Comparison of ENCODE assay signal across 16 mouse cellular contexts in genomic region chr11:119221812-119222510, GRCm38 (mm10). TPM values are rescaled to one million over a fixed set of nuclear protein-coding genes. Genes with fewer than 3 reads are reported as not detected.
DNase-seq lines count a peak whose midpoint lies in the region; ATAC-seq and TF ChIP-seq lines count a peak whose summit lies in the region.
"Had no signal": no experiment of that assay in that cellular context is flagged by ENCODE, and none has a peak within 500 bp of the region (broad histone marks: within the 10 kb centered on the region; RNA-seq: fewer than 3 reads in every experiment).

No protein-coding gene starts in this region.

- 27% methylated on average over 10 of the region's 11 CpGs for WGBS in hindbrain, postnatal 0 days
- WGBS in hindbrain, embryonic 14.5 days, result 31% methylated on average over 10 of the region's 11 CpGs
- 36% methylated on average over 10 of the region's 11 CpGs for WGBS in midbrain, embryonic 12.5 days
- WGBS in midbrain, embryonic 11.5 days, result 31% methylated on average over 10 of the region's 11 CpGs
- WGBS in limb, embryonic 13.5 days, result 39% methylated on average over 10 of the region's 11 CpGs

- H3K4me1 ChIP-seq in hindbrain, postnatal 0 days (ENCODE audit: insufficient read depth, low read length), result peaks cover 55% of the 10 kb centered on the region
- peaks cover 71% of the 10 kb centered on the region for H3K4me1 ChIP-seq in hindbrain, embryonic 14.5 days (replicated peaks; ENCODE audit: control insufficient read depth, insufficient read depth, low read length)
- H3K4me1 ChIP-seq in midbrain, embryonic 12.5 days, result peaks cover 73% of the 10 kb centered on the region
- H3K4me1 ChIP-seq in midbrain, embryonic 11.5 days (ENCODE audit: control insufficient read depth, insufficient read depth, low read length), result peaks cover 32% of the 10 kb centered on the region
- peaks cover 64% of the 10 kb centered on the region for H3K4me1 ChIP-seq in limb, embryonic 13.5 days
- H3K4me1 ChIP-seq: megakaryocyte, embryonic 14.5 days had no signal

- no peak overlapping the region for H3K4me3 ChIP-seq in hindbrain, postnatal 0 days (ENCODE audit: low read length)
- H3K4me3 ChIP-seq in hindbrain, embryonic 14.5 days (replicated peaks; ENCODE audit: low read length), result no peak overlapping the region
- H3K4me3 ChIP-seq in midbrain, embryonic 12.5 days, result no peak overlapping the region
- no peak overlapping the region for H3K4me3 ChIP-seq in midbrain, embryonic 11.5 days (ENCODE audit: low read depth, low read length)
- H3K4me3 ChIP-seq in limb, embryonic 13.5 days, result no peak overlapping the region
- H3K4me3 ChIP-seq: embryonic facial prominence, embryonic 13.5 days; hindbrain, embryonic 13.5 days; megakaryocyte, embryonic 14.5 days had no signal

- H3K9me3 ChIP-seq in hindbrain, postnatal 0 days (ENCODE audit: low read length), result no peaks in the 10 kb centered on the region
- H3K9me3 ChIP-seq in hindbrain, embryonic 14.5 days (ENCODE audit: control insufficient read depth, low read length), result no peaks in the 10 kb centered on the region
- H3K9me3 ChIP-seq in midbrain, embryonic 12.5 days, result no peaks in the 10 kb centered on the region
- no peaks in the 10 kb centered on the region for H3K9me3 ChIP-seq in midbrain, embryonic 11.5 days (ENCODE audit: control insufficient read depth, low read length)
- no peaks in the 10 kb centered on the region for H3K9me3 ChIP-seq in limb, embryonic 13.5 days
- H3K9me3 ChIP-seq: embryonic facial prominence, embryonic 13.5 days; hindbrain, embryonic 13.5 days; megakaryocyte, embryonic 14.5 days had no signal

- intact Hi-C loops in gastrocnemius, postnatal 14 days (cut with DNase I; ENCODE audit: low total_unique reads), result no loop called here

- ATAC-seq in hindbrain, postnatal 0 days, result peak; percentile 31; the same call in 1 of the 2 replicates
- ATAC-seq in hindbrain, embryonic 14.5 days (ENCODE audit: low FRiP score), result no peak
- no peak for ATAC-seq in midbrain, embryonic 12.5 days (ENCODE audit: low FRiP score, low read depth)
- ATAC-seq in midbrain, embryonic 11.5 days (ENCODE audit: low FRiP score), result no peak
- ATAC-seq in limb, embryonic 13.5 days (ENCODE audit: low FRiP score, low read depth), result no peak

- no peak overlapping the region for H3K4me2 ChIP-seq in hindbrain, postnatal 0 days (ENCODE audit: low read depth, low read length)
- no peak overlapping the region for H3K4me2 ChIP-seq in hindbrain, embryonic 14.5 days (replicated peaks)
- H3K4me2 ChIP-seq in midbrain, embryonic 12.5 days (replicated peaks), result no peak overlapping the region
- H3K4me2 ChIP-seq in midbrain, embryonic 11.5 days, result no peak overlapping the region
- H3K4me2 ChIP-seq in limb, embryonic 13.5 days (replicated peaks), result no peak overlapping the region
- H3K4me2 ChIP-seq: embryonic facial prominence, embryonic 13.5 days; hindbrain, embryonic 13.5 days had no signal

- peak; percentile 69 for DNase-seq in gastrocnemius, adult 18-20 months (ENCODE audit: low spot score)
- DNase-seq in gastrocnemius, postnatal 14 days, result no peak
- peak; percentile 73 for DNase-seq in hindbrain, postnatal 0 days (ENCODE audit: low spot score)
- DNase-seq in hindbrain, embryonic 14.5 days (ENCODE audit: low spot score), result no peak
- DNase-seq in midbrain, embryonic 11.5 days (ENCODE audit: low spot score, missing footprints), result no peak
- DNase-seq in urinary bladder, postnatal 36 days (ENCODE audit: low spot score in 2 of 2), result no peak
- DNase-seq: adrenal gland, postnatal 36 days; kidney, adult 11 months; layer of hippocampus, postnatal 36 days; lung, postnatal 14 days; thymus, postnatal 4 days had no signal

- TF ChIP-seq CTCF in hindbrain, postnatal 0 days (IDR thresholded peaks at IDR 0.05; ENCODE audit: low read depth), result no peak

- H3K27me3 ChIP-seq in hindbrain, postnatal 0 days (ENCODE audit: insufficient read depth, low read length), result no peaks in the 10 kb centered on the region
- no peaks in the 10 kb centered on the region for H3K27me3 ChIP-seq in hindbrain, embryonic 14.5 days (ENCODE audit: control insufficient read depth, insufficient read depth, low read length)
- no peaks in the 10 kb centered on the region; the same call in 1 of the 2 replicates for H3K27me3 ChIP-seq in midbrain, embryonic 12.5 days
- no peaks in the 10 kb centered on the region for H3K27me3 ChIP-seq in midbrain, embryonic 11.5 days (ENCODE audit: control insufficient read depth, insufficient read depth, low read length)
- H3K27me3 ChIP-seq in limb, embryonic 13.5 days, result no peaks in the 10 kb centered on the region
- H3K27me3 ChIP-seq: embryonic facial prominence, embryonic 13.5 days; hindbrain, embryonic 13.5 days had no signal

- no peak overlapping the region for H3K27ac ChIP-seq in hindbrain, postnatal 0 days
- no peak overlapping the region for H3K27ac ChIP-seq in hindbrain, embryonic 14.5 days
- 0 out of 2 replicates have a peak overlapping the region, but pooled peaks have one; percentile 15 for H3K27ac ChIP-seq in midbrain, embryonic 12.5 days (replicated peaks)
- no peak overlapping the region for H3K27ac ChIP-seq in midbrain, embryonic 11.5 days (ENCODE audit: low read depth, low read length)
- no peak overlapping the region for H3K27ac ChIP-seq in limb, embryonic 13.5 days
- H3K27ac ChIP-seq: embryonic facial prominence, embryonic 13.5 days had no signal

- H3K36me3 ChIP-seq in hindbrain, postnatal 0 days (ENCODE audit: insufficient read depth, low read length), result no peaks in the 10 kb centered on the region
- no peaks in the 10 kb centered on the region for H3K36me3 ChIP-seq in hindbrain, embryonic 14.5 days (replicated peaks; ENCODE audit: control insufficient read depth, insufficient read depth)
- peaks cover 8% of the 10 kb centered on the region; the same call in 1 of the 2 replicates for H3K36me3 ChIP-seq in midbrain, embryonic 12.5 days
- no peaks in the 10 kb centered on the region for H3K36me3 ChIP-seq in midbrain, embryonic 11.5 days (ENCODE audit: control insufficient read depth, insufficient read depth, low read length)
- H3K36me3 ChIP-seq in limb, embryonic 13.5 days, result peaks cover 7% of the 10 kb centered on the region; the same call in 1 of the 2 replicates
- H3K36me3 ChIP-seq: hindbrain, embryonic 13.5 days had no signal

- no peak overlapping the region for H3K9ac ChIP-seq in hindbrain, postnatal 0 days (replicated peaks; ENCODE audit: low read length)
- H3K9ac ChIP-seq in hindbrain, embryonic 14.5 days, result no peak overlapping the region
- 0 out of 2 replicates have a peak overlapping the region, but pooled peaks have one; percentile 20 for H3K9ac ChIP-seq in midbrain, embryonic 12.5 days (replicated peaks)
- no peak overlapping the region; the same call in 1 of the 2 replicates for H3K9ac ChIP-seq in midbrain, embryonic 11.5 days (ENCODE audit: low read length)
- peak overlapping the region; percentile 35; the same call in 1 of the 2 replicates for H3K9ac ChIP-seq in limb, embryonic 13.5 days
- H3K9ac ChIP-seq: embryonic facial prominence, embryonic 13.5 days; hindbrain, embryonic 13.5 days had no signal

RNA-seq across cellular contexts. Expression of gene Tbc1d16, which starts 6.3 kb away (rescaled TPM):
- 10 to 100 TPM; 29.7 to 29.9 TPM for total RNA-seq in gastrocnemius, adult 18-20 months (2021)
- total RNA-seq in gastrocnemius, postnatal 14 days (2021), result 10 to 100 TPM; 14.3 to 18.5 TPM
- total RNA-seq in hindbrain, postnatal 0 days (2014; rRNA removed), result 161 and 182 TPM in 2 replicates
- 42.1 and 43.9 TPM in 2 replicates for polyA plus RNA-seq in hindbrain, postnatal 0 days (2015; fragmentation: Nextera tagmentation; extraction: Ambion mirVana)
- polyA plus RNA-seq in hindbrain, embryonic 14.5 days (2014; fragmentation: Nextera tagmentation; extraction: Ambion mirVana), result 39.3 and 41.2 TPM in 2 replicates
- polyA plus RNA-seq in midbrain, embryonic 12.5 days (2016; fragmentation: Nextera tagmentation; extraction: Ambion mirVana), result 30.9 and 35.1 TPM in 2 replicates
- polyA plus RNA-seq in midbrain, embryonic 11.5 days (2014; fragmentation: Nextera tagmentation; extraction: Ambion mirVana), result 13.3 and 15.2 TPM in 2 replicates
- 25.1 and 27.2 TPM in 2 replicates for polyA plus RNA-seq in limb, embryonic 13.5 days (2015; fragmentation: Nextera tagmentation; extraction: Ambion mirVana)

RNA-seq across cellular contexts. Expression of gene Ccdc40, which starts 6.4 kb away (rescaled TPM):
- under 1 TPM in 1 of 2 experiments, not detected in 1; 0.26 TPM for total RNA-seq in gastrocnemius, adult 18-20 months (2021)
- not detected for total RNA-seq in gastrocnemius, postnatal 14 days (2021)
- 11.5 and 12.5 TPM in 2 replicates for total RNA-seq in hindbrain, postnatal 0 days (2014; rRNA removed)
- 9.7 and 10.3 TPM in 2 replicates for polyA plus RNA-seq in hindbrain, postnatal 0 days (2015; fragmentation: Nextera tagmentation; extraction: Ambion mirVana)
- polyA plus RNA-seq in hindbrain, embryonic 14.5 days (2014; fragmentation: Nextera tagmentation; extraction: Ambion mirVana), result 12.0 and 14.1 TPM in 2 replicates
- polyA plus RNA-seq in midbrain, embryonic 12.5 days (2016; fragmentation: Nextera tagmentation; extraction: Ambion mirVana), result 18.6 and 24.1 TPM in 2 replicates
- 18.6 and 18.9 TPM in 2 replicates for polyA plus RNA-seq in midbrain, embryonic 11.5 days (2014; fragmentation: Nextera tagmentation; extraction: Ambion mirVana)
- polyA plus RNA-seq in limb, embryonic 13.5 days (2015; fragmentation: Nextera tagmentation; extraction: Ambion mirVana), result 4.8 and 6.8 TPM in 2 replicates

RNA-seq across cellular contexts. Expression of gene Gaa, which starts 45.7 kb away (rescaled TPM):
- 100 to 1,000 TPM; 174 to 191 TPM for total RNA-seq in gastrocnemius, adult 18-20 months (2021)
- 10 to 100 TPM; 79.1 to 81.6 TPM for total RNA-seq in gastrocnemius, postnatal 14 days (2021)
- total RNA-seq in hindbrain, postnatal 0 days (2014; rRNA removed), result 223 and 230 TPM in 2 replicates
- polyA plus RNA-seq in hindbrain, postnatal 0 days (2015; fragmentation: Nextera tagmentation; extraction: Ambion mirVana), result 123 and 128 TPM in 2 replicates
- 78.7 and 82.4 TPM in 2 replicates for polyA plus RNA-seq in hindbrain, embryonic 14.5 days (2014; fragmentation: Nextera tagmentation; extraction: Ambion mirVana)
- polyA plus RNA-seq in midbrain, embryonic 12.5 days (2016; fragmentation: Nextera tagmentation; extraction: Ambion mirVana), result 40.6 and 42.1 TPM in 2 replicates
- 15.5 and 19.0 TPM in 2 replicates for polyA plus RNA-seq in midbrain, embryonic 11.5 days (2014; fragmentation: Nextera tagmentation; extraction: Ambion mirVana)
- polyA plus RNA-seq in limb, embryonic 13.5 days (2015; fragmentation: Nextera tagmentation; extraction: Ambion mirVana), result 67.1 and 69.9 TPM in 2 replicates

Comparison
In these comparisons a context has a peak if more than half of its experiments do, and no peak if none do; other contexts are left out.
1. DNase-seq: peak in gastrocnemius, adult 18-20 months (single experiment) and hindbrain, postnatal 0 days (single experiment); none in gastrocnemius, postnatal 14 days (single experiment), hindbrain, embryonic 14.5 days (single experiment), midbrain, embryonic 11.5 days (single experiment) and urinary bladder, postnatal 36 days (0 of 2).
2. H3K9ac ChIP-seq: peak in midbrain, embryonic 12.5 days (single experiment) and limb, embryonic 13.5 days (single experiment); none in hindbrain, postnatal 0 days (single experiment), hindbrain, embryonic 14.5 days (single experiment) and midbrain, embryonic 11.5 days (single experiment).